Mouse (Mus musculus): Measurements from ENCODE around the gene Ugt2b34. TPM values are rescaled to one million over a fixed set of nuclear protein-coding genes. Genes with fewer than 3 reads are reported as not detected.

The Ugt2b34 gene
- total and polyA plus RNA-seq, 2 experiments from 2014 or later = 0.23 TPM; not detected in 1

- no peak for TF ChIP-seq EP300 (IDR thresholded peaks at IDR 0.05; ENCODE audit: low read depth)
- TF ChIP-seq CTCF (IDR thresholded peaks at IDR 0.05; ENCODE audit: low read depth) = no peak
- no peak overlapping the region for H3K27ac ChIP-seq (ENCODE audit: low read depth)
- DNase-seq (ENCODE audit: low spot score) (no peak), ATAC-seq (ENCODE audit: insufficient read depth, low read depth) (no peak)
- H3K36me3 ChIP-seq (replicated peaks; ENCODE audit: control insufficient read depth, insufficient read depth, low read length) = peaks cover 11% of the 10 kb centered on the region
- no peaks in the 10 kb centered on the region for H3K4me1 ChIP-seq (ENCODE audit: control insufficient read depth, insufficient read depth)
- no peaks in the 10 kb centered on the region for H3K27me3 ChIP-seq (ENCODE audit: control insufficient read depth, insufficient read depth, low read length)
- no peak overlapping the region for H3K4me2 ChIP-seq (ENCODE audit: low read depth, low read length)
- H3K4me3 ChIP-seq (ENCODE audit: low read depth, low read length) = no peak overlapping the region
- no peaks in the 10 kb centered on the region for H3K9me3 ChIP-seq (replicated peaks; ENCODE audit: control insufficient read depth, low read length)
- 89% methylated on average over 2 of the region's 2 CpGs for WGBS
- H3K9ac ChIP-seq (replicated peaks; ENCODE audit: low read depth, low read length) = no peak overlapping the region
Observed at GRCm38 (mm10) chr5:86840207-86840606, 66.5 kb downstream of the Ugt2b34 start.

Other genes starting within 250 kb of the Ugt2b34 start
- gene Tmprss11b, start 230.6 kb downstream of the Ugt2b34 start, total RNA-seq (2014; rRNA removed; ENCODE audit: low replicate concordance) = not detected in 2 replicates
- not detected in 2 replicates for gene Tmprss11b, start 230.6 kb downstream of the Ugt2b34 start, polyA plus RNA-seq (2015; fragmentation: Nextera tagmentation; extraction: Ambion mirVana)
- gene Tmprss11e, start 161.1 kb downstream of the Ugt2b34 start, total RNA-seq (2014; rRNA removed; ENCODE audit: low replicate concordance) = 0.08 TPM in 1 of 2 replicates, not detected in the other
- not detected in 2 replicates for gene Tmprss11e, start 161.1 kb downstream of the Ugt2b34 start, polyA plus RNA-seq (2015; fragmentation: Nextera tagmentation; extraction: Ambion mirVana)
- gene Ythdc1, start 102.7 kb downstream of the Ugt2b34 start, total RNA-seq (2014; rRNA removed; ENCODE audit: low replicate concordance) = 20.0 and 56.7 TPM in 2 replicates
- gene Ythdc1, start 102.7 kb downstream of the Ugt2b34 start, polyA plus RNA-seq (2015; fragmentation: Nextera tagmentation; extraction: Ambion mirVana) = 16.9 and 18.7 TPM in 2 replicates
- gene Ugt2b1, start 19.6 kb upstream of the Ugt2b34 start, total RNA-seq (2014; rRNA removed; ENCODE audit: low replicate concordance) = not detected in 2 replicates
- not detected in 2 replicates for gene Ugt2b1, start 19.6 kb upstream of the Ugt2b34 start, polyA plus RNA-seq (2015; fragmentation: Nextera tagmentation; extraction: Ambion mirVana)
- gene Ugt2b35, start 93.9 kb upstream of the Ugt2b34 start, total RNA-seq (2014; rRNA removed; ENCODE audit: low replicate concordance) = not detected in 2 replicates
- not detected in 2 replicates for gene Ugt2b35, start 93.9 kb upstream of the Ugt2b34 start, polyA plus RNA-seq (2015; fragmentation: Nextera tagmentation; extraction: Ambion mirVana)
- gene Ugt2b36, start 185.6 kb upstream of the Ugt2b34 start, total RNA-seq (2014; rRNA removed; ENCODE audit: low replicate concordance) = not detected in 2 replicates
- not detected in 2 replicates for gene Ugt2b36, start 185.6 kb upstream of the Ugt2b34 start, polyA plus RNA-seq (2015; fragmentation: Nextera tagmentation; extraction: Ambion mirVana)
- gene Ugt2b5, start 233.4 kb upstream of the Ugt2b34 start, total RNA-seq (2014; rRNA removed; ENCODE audit: low replicate concordance) = not detected in 2 replicates
- not detected in 2 replicates for gene Ugt2b5, start 233.4 kb upstream of the Ugt2b34 start, polyA plus RNA-seq (2015; fragmentation: Nextera tagmentation; extraction: Ambion mirVana)

All from heart, postnatal 0 days (tissue).